Mouse (Mus musculus) gastrocnemius, adult 8-10 months (tissue): ENCODE results near the gene Snrpb2. TPM values are rescaled to one million over a fixed set of nuclear protein-coding genes. Genes with fewer than 3 reads are reported as not detected.

Experiments used
- DNase-seq, 2 experiments: peaks; one replicate each; pipeline ENCODE4 v3.0.0; 2022; ENCODE audit warnings: low spot score in 2 of 2
- total RNA-seq, 4 experiments: library from RNA; stranded (reverse); gene quantifications; 2 replicates each; pipeline ENCODE4 v1.2.4; 2022

The Snrpb2 gene
- total RNA-seq, 4 experiments from 2014 or later, result 14.0 to 21.1 (median 17.6) TPM

GRCm38 (mm10) chr2:143093726-143094125 is 30.9 kb downstream of the Snrpb2 start:
- DNase-seq, result no peak

- DNase-seq, result no peak
Measured at GRCm38 (mm10) chr2:143094761-143095160, 31.9 kb downstream of the Snrpb2 start.

- no peak for DNase-seq
Measured at GRCm38 (mm10) chr2:143097170-143097569, 34.3 kb downstream of the Snrpb2 start.

- DNase-seq, result no peak
Measured at GRCm38 (mm10) chr2:143113859-143114258, 51.0 kb downstream of the Snrpb2 start.

- DNase-seq, result no peak
Measured at GRCm38 (mm10) chr2:143114716-143115115, 51.9 kb downstream of the Snrpb2 start.

- DNase-seq, result no peak
Measured at GRCm38 (mm10) chr2:143117453-143117852, 54.6 kb downstream of the Snrpb2 start.

GRCm38 (mm10) chr2:143118221-143118620 is 55.4 kb downstream of the Snrpb2 start:
- DNase-seq, result no peak

Other genes with a start within 250 kb of the Snrpb2 start
- 10 to 100 TPM; 34.5 to 50.7 (median 42.1) TPM for gene Kif16b, start 161.5 kb upstream of the Snrpb2 start, total RNA-seq
- gene Otor, start 15.4 kb downstream of the Snrpb2 start, total RNA-seq, result not detected